Mouse (Mus musculus) limb, embryonic 13.5 days (tissue): ENCODE measurements around the gene Tubgcp3. TPM values are rescaled to one million over a fixed set of nuclear protein-coding genes. Genes with fewer than 3 reads are reported as not detected.
"Not testable (repeated sequence)": the region's sequence is repeated elsewhere in the genome, so short reads cannot be mapped to it uniquely, and the experiment has no call there.

Experiments used
- ATAC-seq: fragments of 200-750 bp; cut with Nextera tagmentation; 2 replicates; pipeline ENCODE4 v1.8.0; 2017; ENCODE audit warnings: low read depth, moderate number of reproducible peaks, moderate TSS enrichment; ENCODE audit not compliant: low FRiP score
- H3K27ac ChIP-seq: fragments of 300-500 bp; sonication (generic); 2 replicates; pipeline ENCODE4 v1.5.1; 2015; ENCODE audit warnings: inconsistent platforms, mild to moderate bottlenecking, moderate library complexity
- H3K27me3 ChIP-seq: fragments of 300-500 bp; sonication (generic); 2 replicates; pipeline ENCODE4 v1.6.1; 2015; ENCODE audit warnings: mild to moderate bottlenecking, inconsistent platforms
- H3K36me3 ChIP-seq: fragments of 300-500 bp; sonication (generic); 2 replicates; pipeline ENCODE4 v1.6.1; 2015; ENCODE audit warnings: inconsistent platforms, mild to moderate bottlenecking, moderate library complexity
- H3K4me1 ChIP-seq: fragments of 300-500 bp; sonication (generic); 2 replicates; pipeline ENCODE4 v1.6.1; 2015; ENCODE audit warnings: inconsistent platforms
- H3K4me2 ChIP-seq: fragments of 300-500 bp; sonication (generic); replicated peaks from 2 replicates; pipeline ENCODE4 v1.6.1; 2015; ENCODE audit warnings: inconsistent platforms, mild to moderate bottlenecking, moderate library complexity
- H3K4me3 ChIP-seq: fragments of 300-500 bp; sonication (generic); 2 replicates; pipeline ENCODE4 v1.5.1; 2015; ENCODE audit warnings: moderate library complexity, mild to moderate bottlenecking, inconsistent platforms
- H3K9ac ChIP-seq: fragments of 300-500 bp; sonication (generic); 2 replicates; pipeline ENCODE4 v1.6.1; 2015; ENCODE audit warnings: mild to moderate bottlenecking, inconsistent platforms
- H3K9me3 ChIP-seq: fragments of 300-500 bp; sonication (generic); 2 replicates; pipeline ENCODE4 v1.6.1; 2016; ENCODE audit warnings: inconsistent platforms
- WGBS: fragments of 180-500 bp; shearing (Covaris S2); methylation state at CpG from one replicate; pipeline ENCODE4 v1.1.7; 2015; 5-methylcytosine and 5-hydroxymethylcytosine counted together
- polyA plus RNA-seq: library from polyadenylated mRNA; unstranded; fragments of >200 nt; fragmentation: Nextera tagmentation; extraction: Ambion mirVana; gene quantifications from 2 replicates; pipeline ENCODE4 v1.2.1, GENCODE M21; 2015

Tubgcp3 gene
- polyA plus RNA-seq, 1 experiment from 2014 or later, result 40.7 TPM

- Histone ChIP-seq H3K27me3 (no peaks in the 10 kb centered on the region), H3K4me1 (peaks cover 15% of the 10 kb centered on the region), H3K9ac (no peak overlapping the region), H3K4me3 (no peak overlapping the region), H3K27ac (no peak overlapping the region), H3K9me3 (no peaks in the 10 kb centered on the region), H3K36me3 (peaks cover 5% of the 10 kb centered on the region), H3K4me2 (no peak overlapping the region)
- no peak for ATAC-seq
- WGBS, result 95% methylated on average over 6 of the region's 6 CpGs
Measured at GRCm38 (mm10) chr8:12668832-12669231, 3.2 kb downstream of the Tubgcp3 start.

GRCm38 (mm10) chr8:12666530-12666929, 5.5 kb downstream of the Tubgcp3 start:
- not testable (repeated sequence) for ATAC-seq, H3K4me1 ChIP-seq, H3K9me3 ChIP-seq, H3K4me2 ChIP-seq, H3K9ac ChIP-seq, H3K27ac ChIP-seq, H3K27me3 ChIP-seq, H3K4me3 ChIP-seq
- H3K36me3 ChIP-seq, result peaks cover 15% of the 10 kb centered on the region
- 89% methylated on average over 3 of the region's 3 CpGs for WGBS

GRCm38 (mm10) chr8:12663105-12663456, 9.0 kb downstream of the Tubgcp3 start:
- H3K4me3 ChIP-seq, result no peak overlapping the region
- H3K9ac ChIP-seq, result no peak overlapping the region
- 79% methylated on average over 5 of the region's 5 CpGs for WGBS

GRCm38 (mm10) chr8:12662375-12663104, 9.5 kb downstream of the Tubgcp3 start:
- H3K36me3 ChIP-seq, result peaks cover 45% of the 10 kb centered on the region
- H3K4me3 ChIP-seq, result no peak overlapping the region
- no peak for ATAC-seq
- no peak overlapping the region for H3K27ac ChIP-seq
- H3K9ac ChIP-seq, result no peak overlapping the region
- no peaks in the 10 kb centered on the region for H3K27me3 ChIP-seq
- H3K9me3 ChIP-seq, result no peaks in the 10 kb centered on the region
- no peaks in the 10 kb centered on the region for H3K4me1 ChIP-seq
- H3K4me2 ChIP-seq, result no peak overlapping the region
- WGBS, result 73% methylated on average over 4 of the region's 4 CpGs

More at GRCm38 (mm10) chr8:12663105-12663456, 9.0 kb downstream of the Tubgcp3 start:
- Histone ChIP-seq H3K27ac (no peak overlapping the region), H3K4me2 (no peak overlapping the region), H3K4me1 (no peaks in the 10 kb centered on the region), H3K36me3 (peaks cover 39% of the 10 kb centered on the region), H3K27me3 (no peaks in the 10 kb centered on the region), H3K9me3 (no peaks in the 10 kb centered on the region)
- no peak for ATAC-seq

GRCm38 (mm10) chr8:12657411-12657810, 14.6 kb downstream of the Tubgcp3 start:
- H3K9ac ChIP-seq, result no peak overlapping the region
- no peaks in the 10 kb centered on the region for H3K27me3 ChIP-seq
- H3K4me3 ChIP-seq, result no peak overlapping the region
- 94% methylated on average over 16 of the region's 16 CpGs for WGBS
- H3K27ac ChIP-seq, result no peak overlapping the region
- no peak for ATAC-seq
- peaks cover 87% of the 10 kb centered on the region for H3K36me3 ChIP-seq
- H3K4me2 ChIP-seq, result no peak overlapping the region
- no peaks in the 10 kb centered on the region for H3K9me3 ChIP-seq
- H3K4me1 ChIP-seq, result no peaks in the 10 kb centered on the region

GRCm38 (mm10) chr8:12651246-12651645, 20.8 kb downstream of the Tubgcp3 start:
- Histone ChIP-seq H3K4me2 (no peak overlapping the region), H3K4me1 (0 out of 2 replicates have a peak, but pooled peaks cover 3% of the 10 kb centered on the region), H3K4me3 (no peak overlapping the region), H3K27ac (no peak overlapping the region), H3K36me3 (peaks cover 93% of the 10 kb centered on the region), H3K27me3 (no peaks in the 10 kb centered on the region), H3K9me3 (no peaks in the 10 kb centered on the region), H3K9ac (no peak overlapping the region)
- 64% methylated on average over 4 of the region's 4 CpGs for WGBS
- no peak for ATAC-seq

DNA sequence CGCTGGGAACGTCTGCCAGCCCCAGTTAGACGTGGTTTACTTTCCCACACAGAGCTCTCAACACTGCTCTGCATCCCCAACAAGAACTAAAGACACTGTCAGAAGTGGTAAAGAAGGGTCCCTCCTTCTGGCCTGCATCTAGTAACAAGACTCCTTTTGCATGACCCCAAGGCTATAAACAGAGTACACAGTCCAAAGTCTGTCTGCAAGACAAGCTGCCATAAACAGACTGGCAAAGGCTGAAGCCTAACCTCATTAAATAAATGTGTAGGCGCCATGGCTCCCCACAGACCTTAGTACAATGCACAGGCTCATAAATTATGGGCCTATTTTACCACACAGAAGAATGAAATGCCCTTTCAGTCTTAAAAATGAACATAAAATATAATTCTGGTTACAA, 21.6 kb downstream of the Tubgcp3 start:
- 41% methylated on average over 4 of the region's 4 CpGs for WGBS

GRCm38 (mm10) chr8:12648951-12649350, 23.1 kb downstream of the Tubgcp3 start:
- no peak overlapping the region for H3K27ac ChIP-seq
- no peak overlapping the region for H3K4me2 ChIP-seq
- H3K4me3 ChIP-seq, result no peak overlapping the region
- no peak overlapping the region for H3K9ac ChIP-seq
- ATAC-seq, result no peak
- H3K36me3 ChIP-seq, result peaks cover 88% of the 10 kb centered on the region
- 0 out of 2 replicates have a peak, but pooled peaks cover 3% of the 10 kb centered on the region for H3K4me1 ChIP-seq
- 91% methylated on average over 4 of the region's 4 CpGs for WGBS
- H3K27me3 ChIP-seq, result no peaks in the 10 kb centered on the region
- H3K9me3 ChIP-seq, result no peaks in the 10 kb centered on the region

More for the DNA sequence above, 21.6 kb downstream of the Tubgcp3 start:
- no peak for ATAC-seq
- no peak overlapping the region for H3K27ac ChIP-seq
- H3K9me3 ChIP-seq, result no peaks in the 10 kb centered on the region
- H3K36me3 ChIP-seq, result peaks cover 91% of the 10 kb centered on the region
- H3K4me1 ChIP-seq, result 0 out of 2 replicates have a peak, but pooled peaks cover 3% of the 10 kb centered on the region
- H3K9ac ChIP-seq, result no peak overlapping the region
- no peak overlapping the region for H3K4me2 ChIP-seq
- no peaks in the 10 kb centered on the region for H3K27me3 ChIP-seq
- H3K4me3 ChIP-seq, result no peak overlapping the region

GRCm38 (mm10) chr8:12646536-12646935, 25.5 kb downstream of the Tubgcp3 start:
- no peak overlapping the region for H3K4me2 ChIP-seq
- 68% methylated on average over 4 of the region's 4 CpGs for WGBS
- H3K27me3 ChIP-seq, result no peaks in the 10 kb centered on the region
- H3K4me1 ChIP-seq, result 0 out of 2 replicates have a peak, but pooled peaks cover 3% of the 10 kb centered on the region
- no peak for ATAC-seq
- no peaks in the 10 kb centered on the region for H3K9me3 ChIP-seq
- H3K27ac ChIP-seq, result no peak overlapping the region
- H3K4me3 ChIP-seq, result no peak overlapping the region
- no peak overlapping the region for H3K9ac ChIP-seq
- H3K36me3 ChIP-seq, result peaks cover 74% of the 10 kb centered on the region

DNA sequence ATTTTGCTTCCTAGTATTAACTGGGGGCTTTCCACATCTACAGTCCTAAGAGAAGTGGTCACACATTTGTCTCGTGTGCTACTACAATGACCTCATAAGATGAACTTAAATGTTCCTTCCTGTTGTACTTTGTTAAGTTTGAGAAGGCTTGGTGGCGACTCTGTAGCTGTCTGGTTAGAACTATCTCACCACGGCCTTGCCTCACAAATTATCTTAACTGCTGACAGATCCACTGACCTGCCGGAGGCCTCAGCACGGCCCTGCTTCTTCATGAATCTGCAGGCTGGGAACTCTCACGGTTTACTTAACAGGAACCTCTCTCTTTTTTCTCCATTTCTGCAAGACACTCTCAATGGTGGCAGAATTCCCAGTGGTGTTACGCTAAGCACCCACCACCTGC, 27.2 kb downstream of the Tubgcp3 start:
- no peak overlapping the region for H3K27ac ChIP-seq
- no peak overlapping the region for H3K9ac ChIP-seq
- H3K27me3 ChIP-seq, result no peaks in the 10 kb centered on the region
- ATAC-seq, result no peak
- no peaks in the 10 kb centered on the region for H3K4me1 ChIP-seq
- no peaks in the 10 kb centered on the region for H3K9me3 ChIP-seq
- no peak overlapping the region for H3K4me3 ChIP-seq
- no peak overlapping the region for H3K4me2 ChIP-seq
- peaks cover 77% of the 10 kb centered on the region for H3K36me3 ChIP-seq
- 73% methylated on average over 7 of the region's 7 CpGs for WGBS

- Histone ChIP-seq H3K4me2 (no peak overlapping the region), H3K9me3 (no peaks in the 10 kb centered on the region), H3K27me3 (no peaks in the 10 kb centered on the region), H3K4me1 (no peaks in the 10 kb centered on the region), H3K27ac (no peak overlapping the region), H3K9ac (no peak overlapping the region), H3K4me3 (no peak overlapping the region), H3K36me3 (peaks cover 77% of the 10 kb centered on the region)
- ATAC-seq, result no peak
- WGBS, result 91% methylated on average over 8 of the region's 8 CpGs
Measured at GRCm38 (mm10) chr8:12644341-12644740, 27.7 kb downstream of the Tubgcp3 start.

GRCm38 (mm10) chr8:12641527-12641926, 30.5 kb downstream of the Tubgcp3 start:
- peaks cover 77% of the 10 kb centered on the region for H3K36me3 ChIP-seq
- H3K4me1 ChIP-seq, result no peaks in the 10 kb centered on the region
- H3K27me3 ChIP-seq, result no peaks in the 10 kb centered on the region
- 89% methylated on average over 6 of the region's 6 CpGs for WGBS
- no peak overlapping the region for H3K27ac ChIP-seq
- no peak overlapping the region for H3K4me3 ChIP-seq
- H3K4me2 ChIP-seq, result no peak overlapping the region
- no peak overlapping the region for H3K9ac ChIP-seq
- no peaks in the 10 kb centered on the region for H3K9me3 ChIP-seq
- ATAC-seq, result no peak

DNA sequence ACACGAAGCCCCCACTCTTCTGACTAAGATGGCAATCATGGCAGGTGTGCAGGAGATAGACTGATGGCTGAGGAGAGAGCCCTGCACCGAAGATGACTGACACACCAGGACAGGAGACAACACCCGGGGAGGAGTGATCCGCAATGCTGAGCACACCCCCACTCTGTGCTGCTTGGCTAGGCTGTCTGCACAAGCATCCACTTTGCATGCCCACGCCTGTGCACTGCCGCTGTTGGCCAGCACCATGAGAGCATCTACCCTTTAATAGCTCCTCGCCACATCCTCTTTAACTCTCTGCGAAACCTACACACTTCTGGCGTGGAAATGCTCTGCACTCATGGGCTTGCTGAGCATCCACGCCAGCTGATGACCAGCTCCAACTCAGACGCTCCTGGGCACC, 33.6 kb downstream of the Tubgcp3 start:
- H3K36me3 ChIP-seq, result peaks cover 80% of the 10 kb centered on the region
- H3K27ac ChIP-seq, result no peak overlapping the region
- H3K9ac ChIP-seq, result no peak overlapping the region
- H3K27me3 ChIP-seq, result no peaks in the 10 kb centered on the region
- 91% methylated on average over 11 of the region's 11 CpGs for whole genome bisulfite sequencing
- no peaks in the 10 kb centered on the region for H3K9me3 ChIP-seq
- ATAC-seq, result no peak
- H3K4me3 ChIP-seq, result no peak overlapping the region
- no peaks in the 10 kb centered on the region for H3K4me1 ChIP-seq
- no peak overlapping the region for H3K4me2 ChIP-seq
